Mouse (Mus musculus): ENCODE results near the gene Nkain2. TPM values are rescaled to one million over a fixed set of nuclear protein-coding genes. Genes with fewer than 3 reads are reported as not detected.
"Not testable (repeated sequence)": the region's sequence is repeated elsewhere in the genome, so short reads cannot be mapped to it uniquely, and the experiment has no call there.

The Nkain2 gene
- polyA plus RNA-seq, 1 experiment from 2014 or later: 0.79 TPM

- 75% methylated on average over 2 of the region's 2 CpGs for WGBS
Observed at GRCm38 (mm10) chr10:32796215-32796614, 94.0 kb downstream of the Nkain2 start.

GRCm38 (mm10) chr10:32790541-32790940 lies 99.7 kb downstream of the Nkain2 start:
- H3K4me1 ChIP-seq (ENCODE audit: control insufficient read depth, insufficient read depth, low read length): no peaks in the 10 kb centered on the region
- no peaks in the 10 kb centered on the region for H3K27me3 ChIP-seq (ENCODE audit: control insufficient read depth, insufficient read depth, low read length)
- ATAC-seq (ENCODE audit: low FRiP score, low TSS enrichment): no peak
- H3K4me2 ChIP-seq (replicated peaks; ENCODE audit: low read depth, low read length): no peak overlapping the region
- H3K36me3 ChIP-seq (ENCODE audit: control insufficient read depth, insufficient read depth, low read length): no peaks in the 10 kb centered on the region
- no peak overlapping the region for H3K27ac ChIP-seq (ENCODE audit: low read depth, low read length)
- no peak overlapping the region for H3K4me3 ChIP-seq (ENCODE audit: low read length)
- no peak overlapping the region for H3K9ac ChIP-seq (ENCODE audit: low read depth, low read length)
- H3K9me3 ChIP-seq (ENCODE audit: control insufficient read depth, low read length): no peaks in the 10 kb centered on the region

More at GRCm38 (mm10) chr10:32796215-32796614, 94.0 kb downstream of the Nkain2 start:
- H3K4me3 ChIP-seq (ENCODE audit: low read length): no peak overlapping the region
- no peak overlapping the region for H3K4me2 ChIP-seq (replicated peaks; ENCODE audit: low read depth, low read length)
- ATAC-seq (ENCODE audit: low FRiP score, low TSS enrichment): no peak
- no peaks in the 10 kb centered on the region for H3K9me3 ChIP-seq (ENCODE audit: control insufficient read depth, low read length)
- H3K27ac ChIP-seq (ENCODE audit: low read depth, low read length): no peak overlapping the region
- H3K27me3 ChIP-seq (ENCODE audit: control insufficient read depth, insufficient read depth, low read length): no peaks in the 10 kb centered on the region
- no peaks in the 10 kb centered on the region for H3K4me1 ChIP-seq (ENCODE audit: control insufficient read depth, insufficient read depth, low read length)
- no peaks in the 10 kb centered on the region for H3K36me3 ChIP-seq (ENCODE audit: control insufficient read depth, insufficient read depth, low read length)
- H3K9ac ChIP-seq (ENCODE audit: low read depth, low read length): no peak overlapping the region

GRCm38 (mm10) chr10:32782732-32783359 lies 107.4 kb downstream of the Nkain2 start:
- H3K9me3 ChIP-seq (ENCODE audit: control insufficient read depth, low read length): no peaks in the 10 kb centered on the region
- H3K27me3 ChIP-seq (ENCODE audit: control insufficient read depth, insufficient read depth, low read length): no peaks in the 10 kb centered on the region
- 75% methylated on average over 3 of the region's 3 CpGs for WGBS
- H3K4me2 ChIP-seq (replicated peaks; ENCODE audit: low read depth, low read length): no peak overlapping the region
- H3K9ac ChIP-seq (ENCODE audit: low read depth, low read length): no peak overlapping the region
- no peak overlapping the region for H3K27ac ChIP-seq (ENCODE audit: low read depth, low read length)
- ATAC-seq (ENCODE audit: low FRiP score, low TSS enrichment): no peak
- H3K36me3 ChIP-seq (ENCODE audit: control insufficient read depth, insufficient read depth, low read length): no peaks in the 10 kb centered on the region
- no peak overlapping the region for H3K4me3 ChIP-seq (ENCODE audit: low read length)
- H3K4me1 ChIP-seq (ENCODE audit: control insufficient read depth, insufficient read depth, low read length): no peaks in the 10 kb centered on the region

GRCm38 (mm10) chr10:32738989-32739388 lies 151.3 kb downstream of the Nkain2 start:
- Histone ChIP-seq H3K9ac (ENCODE audit: low read depth, low read length) (no peak overlapping the region), H3K4me2 (replicated peaks; ENCODE audit: low read depth, low read length) (no peak overlapping the region), H3K4me3 (ENCODE audit: low read length) (no peak overlapping the region), H3K27me3 (ENCODE audit: control insufficient read depth, insufficient read depth, low read length) (no peaks in the 10 kb centered on the region), H3K36me3 (ENCODE audit: control insufficient read depth, insufficient read depth, low read length) (no peaks in the 10 kb centered on the region), H3K9me3 (ENCODE audit: control insufficient read depth, low read length) (no peaks in the 10 kb centered on the region), H3K4me1 (ENCODE audit: control insufficient read depth, insufficient read depth, low read length) (no peaks in the 10 kb centered on the region), H3K27ac (ENCODE audit: low read depth, low read length) (no peak overlapping the region)
- ATAC-seq (ENCODE audit: low FRiP score, low TSS enrichment): no peak
- 87% methylated on average over 2 of the region's 2 CpGs for WGBS

GRCm38 (mm10) chr10:32706579-32706978 lies 183.7 kb downstream of the Nkain2 start:
- ATAC-seq (ENCODE audit: low FRiP score, low TSS enrichment): not testable (repeated sequence)
- WGBS: 87% methylated on average over 1 of the region's 1 CpGs

GRCm38 (mm10) chr10:32696661-32697060 lies 193.6 kb downstream of the Nkain2 start:
- H3K9ac ChIP-seq (ENCODE audit: low read depth, low read length): no peak overlapping the region
- H3K9me3 ChIP-seq (ENCODE audit: control insufficient read depth, low read length): no peaks in the 10 kb centered on the region
- WGBS: 96% methylated on average over 2 of the region's 2 CpGs
- H3K4me2 ChIP-seq (replicated peaks; ENCODE audit: low read depth, low read length): no peak overlapping the region
- H3K27me3 ChIP-seq (ENCODE audit: control insufficient read depth, insufficient read depth, low read length): no peaks in the 10 kb centered on the region
- no peak overlapping the region for H3K27ac ChIP-seq (ENCODE audit: low read depth, low read length)
- no peaks in the 10 kb centered on the region for H3K36me3 ChIP-seq (ENCODE audit: control insufficient read depth, insufficient read depth, low read length)
- H3K4me1 ChIP-seq (ENCODE audit: control insufficient read depth, insufficient read depth, low read length): no peaks in the 10 kb centered on the region
- no peak for ATAC-seq (ENCODE audit: low FRiP score, low TSS enrichment)
- H3K4me3 ChIP-seq (ENCODE audit: low read length): no peak overlapping the region

More at GRCm38 (mm10) chr10:32706579-32706978, 183.7 kb downstream of the Nkain2 start:
- H3K4me1 ChIP-seq (ENCODE audit: control insufficient read depth, insufficient read depth, low read length); H3K27me3 ChIP-seq (ENCODE audit: control insufficient read depth, insufficient read depth, low read length); H3K4me2 ChIP-seq (replicated peaks; ENCODE audit: low read depth, low read length); H3K9ac ChIP-seq (ENCODE audit: low read depth, low read length); H3K36me3 ChIP-seq (ENCODE audit: control insufficient read depth, insufficient read depth, low read length); H3K27ac ChIP-seq (ENCODE audit: low read depth, low read length); H3K9me3 ChIP-seq (ENCODE audit: control insufficient read depth, low read length); H3K4me3 ChIP-seq (ENCODE audit: low read length): not testable (repeated sequence)

- no peaks in the 10 kb centered on the region for H3K27me3 ChIP-seq (ENCODE audit: control insufficient read depth, insufficient read depth, low read length)
- no peaks in the 10 kb centered on the region for H3K9me3 ChIP-seq (ENCODE audit: control insufficient read depth, low read length)
- H3K36me3 ChIP-seq (ENCODE audit: control insufficient read depth, insufficient read depth, low read length): no peaks in the 10 kb centered on the region
- no peak overlapping the region for H3K4me2 ChIP-seq (replicated peaks; ENCODE audit: low read depth, low read length)
- ATAC-seq (ENCODE audit: low FRiP score, low TSS enrichment): no peak
- no peak overlapping the region for H3K4me3 ChIP-seq (ENCODE audit: low read length)
- H3K4me1 ChIP-seq (ENCODE audit: control insufficient read depth, insufficient read depth, low read length): no peaks in the 10 kb centered on the region
- no peak overlapping the region for H3K27ac ChIP-seq (ENCODE audit: low read depth, low read length)
- no peak overlapping the region for H3K9ac ChIP-seq (ENCODE audit: low read depth, low read length)
Observed at GRCm38 (mm10) chr10:32684548-32684947, 205.7 kb downstream of the Nkain2 start.

GRCm38 (mm10) chr10:32640256-32640655 lies 250.0 kb downstream of the Nkain2 start:
- Histone ChIP-seq H3K9ac (ENCODE audit: low read depth, low read length) (no peak overlapping the region), H3K36me3 (ENCODE audit: control insufficient read depth, insufficient read depth, low read length) (no peaks in the 10 kb centered on the region), H3K27ac (ENCODE audit: low read depth, low read length) (no peak overlapping the region), H3K27me3 (ENCODE audit: control insufficient read depth, insufficient read depth, low read length) (no peaks in the 10 kb centered on the region), H3K4me3 (ENCODE audit: low read length) (no peak overlapping the region), H3K4me2 (replicated peaks; ENCODE audit: low read depth, low read length) (no peak overlapping the region), H3K9me3 (ENCODE audit: control insufficient read depth, low read length) (no peaks in the 10 kb centered on the region), H3K4me1 (ENCODE audit: control insufficient read depth, insufficient read depth, low read length) (no peaks in the 10 kb centered on the region)
- WGBS: 62% methylated on average over 3 of the region's 3 CpGs
- ATAC-seq (ENCODE audit: low FRiP score, low TSS enrichment): no peak

GRCm38 (mm10) chr10:32639173-32639572 lies 251.1 kb downstream of the Nkain2 start:
- no peak overlapping the region for H3K4me2 ChIP-seq (replicated peaks; ENCODE audit: low read depth, low read length)
- H3K36me3 ChIP-seq (ENCODE audit: control insufficient read depth, insufficient read depth, low read length): no peaks in the 10 kb centered on the region
- H3K27me3 ChIP-seq (ENCODE audit: control insufficient read depth, insufficient read depth, low read length): no peaks in the 10 kb centered on the region
- no peak for ATAC-seq (ENCODE audit: low FRiP score, low TSS enrichment)
- H3K4me1 ChIP-seq (ENCODE audit: control insufficient read depth, insufficient read depth, low read length): no peaks in the 10 kb centered on the region
- no peaks in the 10 kb centered on the region for H3K9me3 ChIP-seq (ENCODE audit: control insufficient read depth, low read length)
- H3K4me3 ChIP-seq (ENCODE audit: low read length): no peak overlapping the region
- H3K27ac ChIP-seq (ENCODE audit: low read depth, low read length): no peak overlapping the region
- H3K9ac ChIP-seq (ENCODE audit: low read depth, low read length): no peak overlapping the region

All from kidney, embryonic 14.5 days (tissue).